Mouse (Mus musculus) adrenal gland, postnatal 25 days (tissue): ENCODE measurements at regions not wholly inside any gene's neighbourhood (a gene's known extent, or its start where the extent isn't known, plus 50 kb on each side); places are given as distances from the start of the nearest gene placed in this dataset.

Experiments
- DNase-seq: peaks from one replicate; pipeline ENCODE4 v3.0.0; 2021; ENCODE audit warnings: mixed read lengths

DNA sequence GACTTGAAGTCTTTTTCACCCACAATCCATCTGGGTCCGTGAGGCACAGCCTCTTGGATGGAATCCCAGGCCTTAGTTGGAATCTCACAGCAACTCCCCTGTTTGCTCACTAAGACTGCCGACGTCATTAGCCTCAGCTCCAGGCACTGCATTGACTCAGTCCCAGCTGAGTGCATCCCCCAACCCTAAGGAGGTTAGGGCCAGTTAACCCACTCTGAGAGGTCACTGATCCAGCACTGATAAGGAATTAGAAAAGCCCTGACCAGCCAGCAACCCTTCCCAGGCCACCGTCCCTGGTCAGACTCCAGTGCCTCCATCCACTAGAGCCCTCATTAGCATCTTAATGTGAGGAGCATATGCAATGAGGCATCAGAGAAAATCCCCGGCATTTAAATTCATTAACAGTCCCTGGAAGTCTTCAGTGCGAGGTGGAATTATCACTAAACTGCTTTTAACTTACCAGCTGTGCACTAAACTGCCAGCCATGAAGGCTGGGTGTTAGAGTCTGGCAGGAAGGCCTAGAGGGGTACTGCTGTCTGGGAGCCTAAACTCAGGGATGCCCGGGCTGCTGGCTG, 184.2 kb downstream of the Cct6b start:
- DNase-seq: no peak

DNA sequence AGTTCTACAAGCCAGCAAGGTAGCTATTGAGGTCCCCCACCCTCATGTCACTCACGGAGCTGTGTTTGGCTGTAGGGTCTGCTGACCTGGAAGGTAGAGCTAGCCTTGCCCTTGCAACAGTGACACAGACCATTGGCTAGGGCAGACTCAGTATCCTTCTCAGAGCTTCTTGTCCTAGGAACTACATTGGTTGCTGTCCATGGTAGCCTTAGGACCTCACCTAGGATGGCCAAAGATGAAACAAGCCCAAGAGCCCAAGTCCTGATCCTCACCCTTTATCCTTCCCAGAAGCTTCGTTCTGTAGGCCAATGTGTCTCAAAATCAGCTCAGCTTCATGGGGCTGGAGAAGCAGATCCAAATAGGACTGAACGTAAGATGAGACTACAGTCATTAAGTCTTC, 187.3 kb downstream of the Tmem132e start:
- DNase-seq: no peak

DNA sequence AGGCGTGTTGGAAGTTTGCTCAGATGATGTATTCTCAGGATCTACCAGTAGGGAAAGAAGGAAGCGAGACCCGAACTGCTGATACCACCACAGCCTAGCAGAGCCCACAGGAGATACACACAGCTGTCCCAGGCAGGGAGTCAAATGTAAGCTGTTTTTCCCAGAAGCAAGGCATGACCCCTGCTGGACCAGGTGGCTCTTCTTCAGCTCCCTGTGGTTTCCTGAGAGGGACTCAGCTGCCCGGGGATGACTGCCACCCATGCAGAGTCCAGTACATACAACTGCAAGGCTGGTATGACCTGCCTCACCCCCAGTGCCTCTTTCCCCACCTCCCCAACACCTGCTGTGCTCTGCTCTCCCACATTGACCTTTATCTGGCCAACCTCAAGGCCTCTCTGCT, 184.4 kb downstream of the Tmem132e start:
- no peak for DNase-seq

- DNase-seq: no peak
Observed at GRCm38 (mm10) chr11:82571525-82571924, 182.8 kb downstream of the Tmem132e start.

GRCm38 (mm10) chr11:82569819-82570218, 181.1 kb downstream of the Tmem132e start:
- no peak for DNase-seq

GRCm38 (mm10) chr11:82568219-82568676, 179.5 kb downstream of the Tmem132e start:
- no peak for DNase-seq

GRCm38 (mm10) chr11:82567014-82567685, 178.4 kb downstream of the Tmem132e start:
- DNase-seq: peak; percentile 39

DNA sequence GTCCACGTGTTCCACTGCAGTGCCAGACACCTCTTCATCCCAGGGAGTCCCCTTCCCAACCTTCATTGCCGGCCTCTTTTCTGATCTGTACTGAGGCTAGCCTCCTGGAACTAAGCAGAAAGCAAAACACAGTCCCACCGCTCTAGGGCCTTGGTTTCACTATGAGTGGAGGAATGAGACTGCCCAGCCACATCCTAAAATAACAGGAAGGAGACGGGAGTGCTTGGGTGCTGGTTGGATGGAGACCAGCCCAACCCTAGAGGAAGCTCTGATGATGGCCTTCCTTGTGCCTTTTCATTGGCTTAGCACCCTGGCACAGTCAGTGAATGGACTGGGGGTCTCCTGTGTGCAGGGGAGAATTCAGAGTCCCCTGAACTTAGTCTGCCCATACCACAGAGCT, 177.4 kb downstream of the Tmem132e start:
- no peak for DNase-seq

GRCm38 (mm10) chr11:82564181-82564580, 175.5 kb downstream of the Tmem132e start:
- DNase-seq: no peak

GRCm38 (mm10) chr11:82542028-82542427, 153.3 kb downstream of the Tmem132e start:
- DNase-seq: no peak

GRCm38 (mm10) chr11:82541376-82541775, 152.7 kb downstream of the Tmem132e start:
- no peak for DNase-seq

GRCm38 (mm10) chr11:82537931-82538330, 149.2 kb downstream of the Tmem132e start:
- DNase-seq: no peak

- DNase-seq: no peak
Observed at GRCm38 (mm10) chr11:82523200-82523802, 134.6 kb downstream of the Tmem132e start.

GRCm38 (mm10) chr11:82521383-82521782, 132.7 kb downstream of the Tmem132e start:
- DNase-seq: no peak

- DNase-seq: no peak
Observed at GRCm38 (mm10) chr11:82518691-82519090, 130.0 kb downstream of the Tmem132e start.

DNA sequence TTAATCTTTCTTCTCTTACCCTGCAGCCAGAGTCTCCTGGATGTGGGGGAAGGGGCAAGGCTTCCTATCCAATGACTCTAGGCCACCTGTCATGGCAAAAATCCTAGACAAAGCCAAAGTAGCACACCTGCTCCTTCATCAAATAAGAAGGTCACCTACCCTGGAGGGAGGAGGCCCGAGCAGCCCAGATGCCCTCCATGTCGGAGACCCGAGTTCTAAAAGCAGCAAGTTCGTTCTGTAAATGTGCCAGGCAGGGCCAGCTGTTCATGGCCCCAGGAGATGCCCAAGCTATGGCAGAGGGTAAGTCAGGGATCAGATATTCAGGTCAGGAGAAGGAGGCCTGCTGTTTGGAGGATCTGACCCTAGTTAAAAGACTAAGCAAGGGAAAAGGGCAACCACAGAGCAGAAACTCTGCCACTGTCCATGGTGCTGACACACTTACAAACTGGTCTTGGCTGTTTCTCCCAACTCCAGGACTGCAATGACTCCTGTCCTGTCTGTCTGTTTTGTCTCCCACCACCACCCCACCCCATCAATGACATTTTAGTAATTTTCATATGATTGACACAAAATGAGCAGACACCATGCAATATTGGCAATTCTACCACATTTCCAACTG, 125.9 kb downstream of the Tmem132e start:
- peak; percentile 9 for DNase-seq

- no peak for DNase-seq
Observed at GRCm38 (mm10) chr11:82508564-82508963, 119.9 kb downstream of the Tmem132e start.
